Mouse (Mus musculus): ENCODE measurements around the gene Palm3. TPM values are rescaled to one million over a fixed set of nuclear protein-coding genes. Genes with fewer than 3 reads are reported as not detected.

Palm3 gene
- polyA plus RNA-seq, 1 experiment from 2014 or later, result 3.5 TPM

DNA sequence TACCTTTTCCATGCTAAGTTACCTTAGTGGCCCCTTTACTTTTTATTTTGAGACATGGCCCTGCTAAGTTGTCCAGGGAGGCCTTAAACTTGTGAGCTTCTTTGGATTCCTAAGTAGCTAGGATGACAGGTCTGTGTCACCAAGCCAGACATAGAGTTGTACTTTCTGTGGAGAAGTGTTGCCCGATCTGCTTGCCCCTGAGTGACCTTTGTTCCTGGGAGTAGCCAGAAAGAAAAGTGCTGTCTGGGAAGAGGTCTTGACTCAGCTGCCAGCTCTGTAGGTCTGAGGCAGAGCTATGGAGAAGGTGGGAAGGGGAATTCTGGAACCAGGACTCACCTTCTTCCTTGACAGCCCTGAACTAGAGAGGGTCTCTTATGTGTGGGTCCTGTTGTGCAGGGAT, 47.9 kb downstream of the Palm3 start:
- WGBS, result 43% methylated on average over 1 of the region's 1 CpGs
- Histone ChIP-seq H3K36me3 (ENCODE audit: control insufficient read depth, insufficient read depth, low read length) (no peaks in the 10 kb centered on the region), H3K4me2 (replicated peaks; ENCODE audit: low read depth, low read length) (no peak overlapping the region), H3K9me3 (ENCODE audit: control insufficient read depth, low read length) (no peaks in the 10 kb centered on the region), H3K4me3 (ENCODE audit: low read depth, low read length) (no peak overlapping the region), H3K27me3 (ENCODE audit: control insufficient read depth, insufficient read depth, low read length) (no peaks in the 10 kb centered on the region), H3K27ac (ENCODE audit: low read depth, low read length) (no peak overlapping the region), H3K4me1 (replicated peaks; ENCODE audit: control insufficient read depth, insufficient read depth, low read length) (peaks cover 13% of the 10 kb centered on the region; the same call in 1 of the 2 replicates), H3K9ac (ENCODE audit: low read depth, low read length) (no peak overlapping the region)
- ATAC-seq (ENCODE audit: low FRiP score), result no peak
- no peak for DNase-seq (ENCODE audit: low spot score)

DNA sequence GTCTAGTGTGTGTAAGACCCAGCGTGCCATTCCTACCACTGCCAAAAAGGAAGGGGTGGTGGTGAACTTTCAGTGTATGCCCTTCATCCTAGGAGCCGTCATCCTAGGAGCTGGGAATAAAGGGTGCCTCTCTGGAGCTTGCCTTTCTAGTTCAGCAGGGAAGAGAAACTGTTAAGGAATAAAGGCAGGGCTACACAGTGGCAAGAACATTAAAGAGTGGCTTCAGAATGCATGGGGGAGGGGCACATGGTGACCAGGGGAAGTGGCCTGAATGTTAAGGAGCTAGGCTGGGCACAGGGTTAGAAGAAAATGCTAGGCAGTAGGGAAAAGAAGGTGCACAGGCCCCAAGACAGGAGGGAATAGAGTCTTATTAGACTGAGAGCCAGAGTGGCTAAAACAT, 48.5 kb downstream of the Palm3 start:
- Histone ChIP-seq H3K4me3 (ENCODE audit: low read depth, low read length) (no peak overlapping the region), H3K36me3 (ENCODE audit: control insufficient read depth, insufficient read depth, low read length) (no peaks in the 10 kb centered on the region), H3K27ac (ENCODE audit: low read depth, low read length) (no peak overlapping the region), H3K9me3 (ENCODE audit: control insufficient read depth, low read length) (no peaks in the 10 kb centered on the region), H3K9ac (ENCODE audit: low read depth, low read length) (no peak overlapping the region), H3K27me3 (ENCODE audit: control insufficient read depth, insufficient read depth, low read length) (no peaks in the 10 kb centered on the region), H3K4me1 (replicated peaks; ENCODE audit: control insufficient read depth, insufficient read depth, low read length) (peaks cover 13% of the 10 kb centered on the region; the same call in 1 of the 2 replicates), H3K4me2 (replicated peaks; ENCODE audit: low read depth, low read length) (no peak overlapping the region)
- ATAC-seq (ENCODE audit: low FRiP score), result no peak
- DNase-seq (ENCODE audit: low spot score), result no peak
- WGBS, result 77% methylated on average over 2 of the region's 2 CpGs

DNA sequence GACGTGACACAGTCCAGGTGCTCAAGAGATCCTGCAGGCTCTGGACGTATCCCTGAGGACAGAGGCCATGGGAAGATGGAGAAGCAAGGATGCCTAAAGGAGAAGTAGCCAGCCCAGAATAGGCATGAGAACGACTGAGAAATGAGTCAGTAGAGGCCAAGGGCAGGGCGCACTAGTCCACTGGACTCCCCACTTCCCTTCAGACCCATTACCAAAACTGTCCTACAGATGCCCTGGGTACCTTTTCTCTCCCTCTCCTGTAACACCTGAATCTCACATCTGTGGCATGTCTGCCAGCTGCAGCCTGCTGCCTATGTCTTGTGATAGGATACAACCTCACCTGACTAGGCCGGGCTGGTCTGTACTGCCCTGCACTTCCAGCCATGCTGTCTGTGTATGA, 49.0 kb downstream of the Palm3 start:
- no peak overlapping the region for H3K4me3 ChIP-seq (ENCODE audit: low read depth, low read length)
- H3K36me3 ChIP-seq (ENCODE audit: control insufficient read depth, insufficient read depth, low read length), result no peaks in the 10 kb centered on the region
- no peak overlapping the region for H3K4me2 ChIP-seq (replicated peaks; ENCODE audit: low read depth, low read length)
- no peak for ATAC-seq (ENCODE audit: low FRiP score)
- DNase-seq (ENCODE audit: low spot score), result no peak
- H3K27me3 ChIP-seq (ENCODE audit: control insufficient read depth, insufficient read depth, low read length), result no peaks in the 10 kb centered on the region
- H3K27ac ChIP-seq (ENCODE audit: low read depth, low read length), result no peak overlapping the region
- no peaks in the 10 kb centered on the region for H3K9me3 ChIP-seq (ENCODE audit: control insufficient read depth, low read length)
- 87% methylated on average over 5 of the region's 5 CpGs for WGBS
- H3K9ac ChIP-seq (ENCODE audit: low read depth, low read length), result no peak overlapping the region
- H3K4me1 ChIP-seq (replicated peaks; ENCODE audit: control insufficient read depth, insufficient read depth, low read length), result peaks cover 13% of the 10 kb centered on the region; the same call in 1 of the 2 replicates

DNA sequence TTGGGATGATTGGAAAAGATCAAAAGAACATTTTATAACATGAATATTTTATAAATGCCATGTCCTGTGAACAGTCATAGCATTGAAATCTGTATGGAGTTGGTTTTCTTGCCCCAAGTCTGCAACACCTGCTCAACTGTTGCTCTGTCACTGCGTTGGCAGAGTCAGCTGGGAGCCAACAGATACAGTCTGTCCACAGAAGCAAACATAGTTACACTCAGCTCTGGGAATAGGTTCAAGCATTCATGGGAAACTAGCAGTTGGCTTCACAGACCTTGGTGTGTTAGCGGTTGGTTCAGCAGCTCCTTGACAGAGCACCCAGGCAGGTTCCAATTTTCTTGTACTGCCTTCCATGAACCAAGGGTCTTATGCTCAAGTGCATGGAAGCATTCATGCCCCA, 49.4 kb downstream of the Palm3 start:
- Histone ChIP-seq H3K4me1 (replicated peaks; ENCODE audit: control insufficient read depth, insufficient read depth, low read length) (peaks cover 13% of the 10 kb centered on the region; the same call in 1 of the 2 replicates), H3K4me3 (ENCODE audit: low read depth, low read length) (no peak overlapping the region), H3K9me3 (ENCODE audit: control insufficient read depth, low read length) (no peaks in the 10 kb centered on the region), H3K36me3 (ENCODE audit: control insufficient read depth, insufficient read depth, low read length) (no peaks in the 10 kb centered on the region), H3K27me3 (ENCODE audit: control insufficient read depth, insufficient read depth, low read length) (no peaks in the 10 kb centered on the region), H3K9ac (ENCODE audit: low read depth, low read length) (no peak overlapping the region), H3K4me2 (replicated peaks; ENCODE audit: low read depth, low read length) (no peak overlapping the region), H3K27ac (ENCODE audit: low read depth, low read length) (no peak overlapping the region)
- ATAC-seq (ENCODE audit: low FRiP score) (no peak), DNase-seq (ENCODE audit: low spot score) (no peak)
- 95% methylated on average over 2 of the region's 2 CpGs for WGBS

DNA sequence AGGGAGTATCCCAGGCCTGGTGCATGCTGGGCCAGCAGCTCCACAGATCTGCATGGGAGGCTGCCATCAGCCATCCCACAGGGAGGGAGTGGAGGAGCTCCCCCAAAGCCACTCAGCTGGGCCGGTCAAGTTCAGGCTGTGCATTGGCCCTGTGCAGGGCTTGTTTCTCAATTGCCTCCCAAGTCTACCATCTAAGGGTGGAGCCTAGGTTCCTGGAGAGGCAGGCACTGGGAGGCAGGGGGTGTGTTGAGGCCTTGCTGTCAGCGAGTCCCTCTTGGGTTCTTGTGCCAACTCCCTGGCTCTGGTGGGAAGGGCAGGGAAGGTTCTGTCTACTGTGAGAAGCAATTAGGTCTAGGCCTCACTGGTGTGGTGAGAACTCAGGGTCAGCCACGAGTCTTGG, 50.6 kb downstream of the Palm3 start:
- WGBS, result 81% methylated on average over 3 of the region's 3 CpGs
- Histone ChIP-seq H3K4me1 (replicated peaks; ENCODE audit: control insufficient read depth, insufficient read depth, low read length) (peaks cover 13% of the 10 kb centered on the region; the same call in 1 of the 2 replicates), H3K4me2 (replicated peaks; ENCODE audit: low read depth, low read length) (no peak overlapping the region), H3K27ac (ENCODE audit: low read depth, low read length) (no peak overlapping the region), H3K9me3 (ENCODE audit: control insufficient read depth, low read length) (no peaks in the 10 kb centered on the region), H3K27me3 (ENCODE audit: control insufficient read depth, insufficient read depth, low read length) (no peaks in the 10 kb centered on the region), H3K4me3 (ENCODE audit: low read depth, low read length) (no peak overlapping the region), H3K36me3 (ENCODE audit: control insufficient read depth, insufficient read depth, low read length) (no peaks in the 10 kb centered on the region), H3K9ac (ENCODE audit: low read depth, low read length) (no peak overlapping the region)
- ATAC-seq (ENCODE audit: low FRiP score), result no peak
- no peak for DNase-seq (ENCODE audit: low spot score)

DNA sequence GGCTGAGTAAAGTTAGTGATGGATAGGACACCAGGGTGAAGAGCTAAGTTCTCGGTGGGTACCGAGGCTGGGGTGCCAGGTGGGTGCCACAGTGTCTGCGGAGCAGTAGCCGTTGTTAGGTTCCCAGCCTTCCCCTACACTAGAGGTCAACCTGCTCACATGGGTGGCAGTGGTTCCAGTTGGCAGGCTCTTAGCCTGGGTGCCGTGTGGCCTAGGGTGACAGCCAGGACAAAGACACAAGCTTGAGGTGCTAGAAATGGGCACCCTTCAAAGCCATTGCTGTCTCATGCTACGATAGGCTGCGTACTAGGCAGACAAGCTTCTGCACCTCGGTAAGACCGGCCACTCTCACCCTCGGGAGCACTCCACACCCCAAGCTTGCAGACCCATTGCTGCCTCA, 51.0 kb downstream of the Palm3 start:
- H3K4me3 ChIP-seq (ENCODE audit: low read depth, low read length), result no peak overlapping the region
- no peaks in the 10 kb centered on the region for H3K27me3 ChIP-seq (ENCODE audit: control insufficient read depth, insufficient read depth, low read length)
- H3K36me3 ChIP-seq (ENCODE audit: control insufficient read depth, insufficient read depth, low read length), result no peaks in the 10 kb centered on the region
- ATAC-seq (ENCODE audit: low FRiP score), result no peak
- no peak for DNase-seq (ENCODE audit: low spot score)
- peaks cover 13% of the 10 kb centered on the region; the same call in 1 of the 2 replicates for H3K4me1 ChIP-seq (replicated peaks; ENCODE audit: control insufficient read depth, insufficient read depth, low read length)
- 91% methylated on average over 10 of the region's 10 CpGs for WGBS
- H3K9me3 ChIP-seq (ENCODE audit: control insufficient read depth, low read length), result no peaks in the 10 kb centered on the region
- H3K9ac ChIP-seq (ENCODE audit: low read depth, low read length), result no peak overlapping the region
- no peak overlapping the region for H3K4me2 ChIP-seq (replicated peaks; ENCODE audit: low read depth, low read length)
- H3K27ac ChIP-seq (ENCODE audit: low read depth, low read length), result no peak overlapping the region

DNA sequence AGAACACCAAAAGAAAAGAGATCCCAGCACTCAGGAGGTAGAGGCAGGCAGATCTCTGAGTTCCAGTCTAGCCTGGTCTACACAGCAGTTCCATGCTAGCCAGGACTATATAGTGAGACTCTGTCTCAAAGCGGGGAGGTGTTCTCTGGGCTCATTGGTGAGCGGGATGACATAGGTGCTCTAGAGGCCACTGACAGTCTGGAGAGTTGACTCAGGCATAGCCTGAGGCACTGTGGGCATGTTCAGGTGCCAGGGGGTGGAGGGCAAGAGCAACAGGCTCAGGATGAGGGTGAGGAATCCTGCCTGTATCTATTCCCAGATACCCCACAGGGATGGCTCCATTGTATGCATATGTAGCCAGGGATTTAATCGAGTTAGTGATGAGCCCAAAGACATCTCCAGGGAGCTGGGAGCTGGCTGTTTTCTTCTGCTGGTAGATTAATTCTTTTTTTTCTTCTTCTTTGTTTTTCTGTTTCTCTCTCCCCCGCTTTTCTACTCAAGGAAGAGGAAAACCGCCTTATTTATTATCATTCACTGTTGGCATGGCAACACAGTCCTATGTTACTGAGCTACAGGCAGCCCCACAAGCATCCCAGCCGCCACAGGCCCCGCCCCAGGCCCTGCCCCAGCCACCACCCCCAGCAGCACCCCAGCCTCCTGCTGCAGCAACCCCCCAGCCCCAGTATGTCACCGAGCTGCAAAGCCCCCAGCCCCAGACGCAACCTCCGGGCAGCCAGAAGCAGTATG, 52.1 kb downstream of the Palm3 start:
- DNase-seq (ENCODE audit: low spot score) (no peak), ATAC-seq (ENCODE audit: low FRiP score) (no peak)
- Histone ChIP-seq H3K27ac (ENCODE audit: low read depth, low read length) (0 out of 2 replicates have a peak overlapping the region, but pooled peaks have one; percentile 7), H3K36me3 (ENCODE audit: control insufficient read depth, insufficient read depth, low read length) (no peaks in the 10 kb centered on the region), H3K9me3 (ENCODE audit: control insufficient read depth, low read length) (no peaks in the 10 kb centered on the region), H3K4me3 (ENCODE audit: low read depth, low read length) (no peak overlapping the region), H3K4me2 (replicated peaks; ENCODE audit: low read depth, low read length) (no peak overlapping the region), H3K27me3 (ENCODE audit: control insufficient read depth, insufficient read depth, low read length) (no peaks in the 10 kb centered on the region), H3K9ac (ENCODE audit: low read depth, low read length) (no peak overlapping the region), H3K4me1 (replicated peaks; ENCODE audit: control insufficient read depth, insufficient read depth, low read length) (peaks cover 9% of the 10 kb centered on the region; the same call in 1 of the 2 replicates)
- WGBS, result 38% methylated on average over 9 of the region's 10 CpGs

DNA sequence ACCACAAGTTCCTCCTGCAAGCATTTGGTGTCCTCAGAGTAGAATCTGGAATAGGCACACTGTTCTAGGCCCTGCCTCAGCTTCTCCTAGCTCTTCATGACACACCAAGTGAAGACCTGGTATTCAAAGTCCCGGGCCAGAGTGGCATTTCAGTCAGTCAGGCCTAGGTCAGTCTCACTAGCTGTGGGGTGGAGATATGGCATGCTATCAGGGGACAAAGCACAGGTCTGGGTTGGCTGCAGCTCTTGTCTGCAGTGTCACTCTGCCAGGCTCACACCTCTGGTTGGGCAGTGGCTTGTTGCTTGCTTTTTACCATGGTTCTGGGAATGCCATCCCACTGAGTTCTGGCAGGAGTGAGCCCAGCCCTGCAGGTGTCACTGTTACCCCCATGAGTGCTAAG, 55.1 kb downstream of the Palm3 start:
- Histone ChIP-seq H3K36me3 (ENCODE audit: control insufficient read depth, insufficient read depth, low read length) (0 out of 2 replicates have a peak, but pooled peaks cover 2% of the 10 kb centered on the region), H3K27ac (ENCODE audit: low read depth, low read length) (no peak overlapping the region), H3K4me3 (ENCODE audit: low read depth, low read length) (no peak overlapping the region), H3K4me1 (replicated peaks; ENCODE audit: control insufficient read depth, insufficient read depth, low read length) (peaks cover 4% of the 10 kb centered on the region; the same call in 1 of the 2 replicates), H3K9ac (ENCODE audit: low read depth, low read length) (no peak overlapping the region; the same call in 1 of the 2 replicates), H3K9me3 (ENCODE audit: control insufficient read depth, low read length) (no peaks in the 10 kb centered on the region), H3K27me3 (ENCODE audit: control insufficient read depth, insufficient read depth, low read length) (no peaks in the 10 kb centered on the region), H3K4me2 (replicated peaks; ENCODE audit: low read depth, low read length) (no peak overlapping the region)
- DNase-seq (ENCODE audit: low spot score) (no peak), ATAC-seq (ENCODE audit: low FRiP score) (no peak)
- 93% methylated on average over 1 of the region's 1 CpGs for WGBS

DNA sequence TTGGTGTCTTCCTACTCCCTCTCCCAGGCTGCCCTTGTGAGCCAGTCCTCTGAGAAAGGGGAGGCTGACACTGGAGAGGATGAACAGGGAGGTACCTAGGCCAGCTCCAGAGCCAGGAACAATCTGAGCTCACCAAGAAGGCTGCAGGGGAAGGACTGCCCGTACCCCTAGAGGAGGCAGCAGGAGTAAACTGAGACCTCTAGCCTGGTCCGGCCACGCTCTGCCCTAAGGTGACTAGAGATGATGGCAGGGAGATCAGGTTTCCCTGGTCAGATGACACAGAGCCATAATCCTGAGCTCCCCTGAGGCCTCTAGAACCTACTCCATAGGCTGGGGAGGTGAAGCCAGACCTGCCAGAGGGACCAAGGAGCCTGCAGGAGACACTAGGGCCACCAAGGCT, 55.6 kb downstream of the Palm3 start:
- no peak overlapping the region for H3K4me3 ChIP-seq (ENCODE audit: low read depth, low read length)
- no peak overlapping the region for H3K4me2 ChIP-seq (replicated peaks; ENCODE audit: low read depth, low read length)
- WGBS, result 75% methylated on average over 3 of the region's 3 CpGs
- no peak for DNase-seq (ENCODE audit: low spot score)
- H3K27ac ChIP-seq (ENCODE audit: low read depth, low read length), result no peak overlapping the region
- no peaks in the 10 kb centered on the region for H3K9me3 ChIP-seq (ENCODE audit: control insufficient read depth, low read length)
- H3K36me3 ChIP-seq (ENCODE audit: control insufficient read depth, insufficient read depth, low read length), result 0 out of 2 replicates have a peak, but pooled peaks cover 2% of the 10 kb centered on the region
- H3K9ac ChIP-seq (ENCODE audit: low read depth, low read length), result peak overlapping the region; percentile 27
- H3K4me1 ChIP-seq (replicated peaks; ENCODE audit: control insufficient read depth, insufficient read depth, low read length), result peaks cover 4% of the 10 kb centered on the region; the same call in 1 of the 2 replicates
- H3K27me3 ChIP-seq (ENCODE audit: control insufficient read depth, insufficient read depth, low read length), result no peaks in the 10 kb centered on the region
- no peak for ATAC-seq (ENCODE audit: low FRiP score)
